ENCODE assay signal across 26 mouse cellular contexts in the genomic region with DNA sequence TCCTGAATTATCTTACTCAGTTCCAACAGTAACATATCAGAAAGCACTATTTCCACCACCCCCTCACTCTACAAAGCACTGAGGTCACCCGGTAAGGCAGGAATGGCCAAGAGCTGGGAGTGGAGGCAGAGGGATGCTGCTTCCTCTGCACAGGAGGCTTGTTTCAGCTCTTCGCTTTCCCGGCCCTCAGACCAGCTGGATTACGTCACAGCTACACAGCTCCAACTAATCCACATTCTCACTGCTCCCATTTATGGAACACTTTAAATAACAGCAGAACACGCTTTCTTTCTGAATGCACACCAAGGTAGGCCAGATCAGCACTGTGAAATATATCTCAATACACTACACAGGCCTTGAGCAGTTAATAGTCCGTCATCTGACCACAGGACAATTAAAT. TPM values are rescaled to one million over a fixed set of nuclear protein-coding genes. Genes with fewer than 3 reads are reported as not detected.
A peak's percentile ranks its signal among the peaks of the same experiment; 100 is the strongest.
DNase-seq lines count a peak whose midpoint lies in the region; ATAC-seq and TF ChIP-seq lines count a peak whose summit lies in the region.
"Had no signal": no experiment of that assay in that cellular context is flagged by ENCODE, and none has a peak within 500 bp of the region (broad histone marks: within the 10 kb centered on the region; RNA-seq: fewer than 3 reads in every experiment).

No protein-coding gene starts in this region.

- no peak overlapping the region for H3K4me3 ChIP-seq in kidney, postnatal 0 days (replicated peaks; ENCODE audit: low read depth, low read length)
- H3K4me3 ChIP-seq in lung, embryonic 14.5 days (ENCODE audit: low read depth, low read length): no peak overlapping the region
- H3K4me3 ChIP-seq in stomach, embryonic 14.5 days (ENCODE audit: low read depth, low read length): no peak overlapping the region
- H3K4me3 ChIP-seq in stomach, postnatal 0 days (ENCODE audit: low read depth, low read length): no peak overlapping the region
- H3K4me3 ChIP-seq: embryonic facial prominence, embryonic 12.5 days; embryonic facial prominence, embryonic 15.5 days; heart, adult 2 months; heart, embryonic 10.5 days; heart, embryonic 13.5 days had no signal

- no peak for DNase-seq in frontal cortex, postnatal 14 days (ENCODE audit: low spot score in 2 of 2)
- DNase-seq in kidney, postnatal 0 days (ENCODE audit: low spot score): peak; percentile 14
- no peak for DNase-seq in kidney, postnatal 14 days
- DNase-seq in lung, embryonic 14.5 days: peak; percentile 21
- DNase-seq in lung, postnatal 36 days: no peak
- no peak for DNase-seq in stomach, postnatal 0 days (ENCODE audit: low spot score)
- DNase-seq: adrenal gland, adult 8-10 months; adrenal gland, postnatal 25 days; cerebellum, adult 18-20 months; cerebellum, adult 9-10 months; cerebellum, postnatal 14 days; forebrain, postnatal 0 days; gastrocnemius, postnatal 10 days; gastrocnemius, postnatal 36 days; heart, adult 2 months; heart, postnatal 14 days; heart, postnatal 4 days had no signal

- 47% methylated on average over 6 of the region's 6 CpGs for WGBS in kidney, postnatal 0 days
- 69% methylated on average over 6 of the region's 6 CpGs for WGBS in lung, embryonic 14.5 days
- 48% methylated on average over 6 of the region's 6 CpGs for WGBS in stomach, embryonic 14.5 days
- WGBS in stomach, postnatal 0 days: 43% methylated on average over 6 of the region's 6 CpGs

- peak; percentile 72 for ATAC-seq in frontal cortex, adult (ENCODE audit: low TSS enrichment)
- ATAC-seq in kidney, postnatal 0 days (replicated peaks; ENCODE audit: low FRiP score, low read depth): no peak
- ATAC-seq in lung, embryonic 14.5 days (ENCODE audit: insufficient read depth): no peak
- peak; percentile 49; the same call in 1 of the 2 replicates for ATAC-seq in stomach, embryonic 14.5 days (ENCODE audit: insufficient number of reproducible peaks, insufficient read depth, low FRiP score, low read depth)
- ATAC-seq in stomach, postnatal 0 days (ENCODE audit: low FRiP score, low TSS enrichment): no peak
- ATAC-seq: activated CD4-positive, CD25-positive, alpha-beta regulatory T cell, adult 4 months; forebrain, embryonic 14.5 days; forebrain, postnatal 0 days had no signal

- H3K27me3 ChIP-seq in kidney, postnatal 0 days (ENCODE audit: insufficient read depth, low read length): no peaks in the 10 kb centered on the region
- no peaks in the 10 kb centered on the region for H3K27me3 ChIP-seq in lung, embryonic 14.5 days (ENCODE audit: insufficient read depth, low read length)
- H3K27me3 ChIP-seq in stomach, embryonic 14.5 days (ENCODE audit: control insufficient read depth, insufficient read depth, low read length): no peaks in the 10 kb centered on the region
- no peaks in the 10 kb centered on the region for H3K27me3 ChIP-seq in stomach, postnatal 0 days (ENCODE audit: control insufficient read depth, insufficient read depth, low read length)
- H3K27me3 ChIP-seq: embryonic facial prominence, embryonic 12.5 days; embryonic facial prominence, embryonic 15.5 days; heart, embryonic 13.5 days had no signal

- no peaks in the 10 kb centered on the region for H3K36me3 ChIP-seq in kidney, postnatal 0 days (ENCODE audit: insufficient read depth, low read length)
- no peaks in the 10 kb centered on the region for H3K36me3 ChIP-seq in lung, embryonic 14.5 days (ENCODE audit: insufficient read depth)
- no peaks in the 10 kb centered on the region for H3K36me3 ChIP-seq in stomach, embryonic 14.5 days (ENCODE audit: control insufficient read depth, insufficient read depth, low read length)
- H3K36me3 ChIP-seq in stomach, postnatal 0 days (ENCODE audit: control insufficient read depth, insufficient read depth, low read length): no peaks in the 10 kb centered on the region
- H3K36me3 ChIP-seq: embryonic facial prominence, embryonic 12.5 days; embryonic facial prominence, embryonic 15.5 days; heart, embryonic 10.5 days; heart, embryonic 13.5 days had no signal

- TF ChIP-seq CTCF in kidney, postnatal 0 days (IDR thresholded peaks at IDR 0.05; ENCODE audit: low read depth): no peak
- no peak for TF ChIP-seq CTCF in lung, embryonic 14.5 days (IDR thresholded peaks at IDR 0.05; ENCODE audit: low read depth)
- TF ChIP-seq CTCF in stomach, postnatal 0 days (IDR thresholded peaks at IDR 0.05; ENCODE audit: low read depth): no peak

- H3K4me1 ChIP-seq in kidney, postnatal 0 days (replicated peaks; ENCODE audit: insufficient read depth, low read length): no peaks in the 10 kb centered on the region
- no peaks in the 10 kb centered on the region for H3K4me1 ChIP-seq in lung, embryonic 14.5 days (ENCODE audit: insufficient read depth)
- no peaks in the 10 kb centered on the region for H3K4me1 ChIP-seq in stomach, embryonic 14.5 days (ENCODE audit: control insufficient read depth, insufficient read depth, low read length)
- H3K4me1 ChIP-seq in stomach, postnatal 0 days (replicated peaks; ENCODE audit: control insufficient read depth, insufficient read depth): no peaks in the 10 kb centered on the region
- H3K4me1 ChIP-seq: embryonic facial prominence, embryonic 12.5 days; embryonic facial prominence, embryonic 15.5 days; heart, embryonic 10.5 days; heart, embryonic 13.5 days had no signal

- no peak overlapping the region for H3K27ac ChIP-seq in kidney, postnatal 0 days
- H3K27ac ChIP-seq in lung, embryonic 14.5 days (ENCODE audit: low read depth): no peak overlapping the region
- no peak overlapping the region for H3K27ac ChIP-seq in stomach, embryonic 14.5 days (ENCODE audit: low read length)
- H3K27ac ChIP-seq in stomach, postnatal 0 days (replicated peaks): no peak overlapping the region
- H3K27ac ChIP-seq: embryonic facial prominence, embryonic 12.5 days; embryonic facial prominence, embryonic 15.5 days; heart, adult 2 months; heart, embryonic 10.5 days; heart, embryonic 13.5 days; hindbrain, embryonic 14.5 days had no signal

- no peaks in the 10 kb centered on the region for H3K9me3 ChIP-seq in kidney, postnatal 0 days (replicated peaks; ENCODE audit: low read length)
- H3K9me3 ChIP-seq in lung, embryonic 14.5 days (ENCODE audit: low read depth, low read length): no peaks in the 10 kb centered on the region
- no peaks in the 10 kb centered on the region for H3K9me3 ChIP-seq in stomach, embryonic 14.5 days (ENCODE audit: control insufficient read depth, low read depth, low read length)
- no peaks in the 10 kb centered on the region for H3K9me3 ChIP-seq in stomach, postnatal 0 days (ENCODE audit: control insufficient read depth, low read length)
- H3K9me3 ChIP-seq: embryonic facial prominence, embryonic 12.5 days; embryonic facial prominence, embryonic 15.5 days; heart, embryonic 10.5 days; heart, embryonic 13.5 days had no signal

- no peak overlapping the region for H3K9ac ChIP-seq in kidney, postnatal 0 days (ENCODE audit: low read depth, low read length)
- no peak overlapping the region for H3K9ac ChIP-seq in lung, embryonic 14.5 days
- H3K9ac ChIP-seq in stomach, embryonic 14.5 days (replicated peaks; ENCODE audit: low read depth, low read length): no peak overlapping the region
- no peak overlapping the region for H3K9ac ChIP-seq in stomach, postnatal 0 days (ENCODE audit: low read length)
- H3K9ac ChIP-seq: embryonic facial prominence, embryonic 12.5 days; embryonic facial prominence, embryonic 15.5 days; forebrain, postnatal 0 days; heart, embryonic 13.5 days; hindbrain, embryonic 14.5 days had no signal

- no peak for TF ChIP-seq EP300 in stomach, postnatal 0 days (optimal IDR thresholded peaks at IDR 0.05)

- no peak overlapping the region for H3K4me2 ChIP-seq in kidney, postnatal 0 days (ENCODE audit: low read length)
- H3K4me2 ChIP-seq in lung, embryonic 14.5 days: no peak overlapping the region
- no peak overlapping the region for H3K4me2 ChIP-seq in stomach, embryonic 14.5 days (replicated peaks; ENCODE audit: low read depth, low read length)
- H3K4me2 ChIP-seq in stomach, postnatal 0 days (replicated peaks; ENCODE audit: low read depth): no peak overlapping the region
- H3K4me2 ChIP-seq: embryonic facial prominence, embryonic 12.5 days; embryonic facial prominence, embryonic 15.5 days; heart, embryonic 13.5 days; hindbrain, embryonic 14.5 days had no signal

RNA-seq across cellular contexts. Expression of a gene that starts 23.2 kb away (rescaled TPM):
- polyA plus RNA-seq in kidney, postnatal 0 days (2015; fragmentation: Nextera tagmentation; extraction: Ambion mirVana): 0.42 TPM in 2 replicates
- polyA plus RNA-seq in lung, embryonic 14.5 days (2014; fragmentation: Nextera tagmentation; extraction: Ambion mirVana): 0.25 and 0.38 TPM in 2 replicates
- polyA plus RNA-seq in stomach, embryonic 14.5 days (2014; fragmentation: Nextera tagmentation; extraction: Ambion mirVana): 2.6 TPM in 2 replicates
- 0.56 and 0.79 TPM in 2 replicates for polyA plus RNA-seq in stomach, postnatal 0 days (2015; fragmentation: Nextera tagmentation; extraction: Ambion mirVana)

RNA-seq across cellular contexts. Expression of a gene that starts 55.7 kb away (rescaled TPM):
- polyA plus RNA-seq in kidney, postnatal 0 days (2015; fragmentation: Nextera tagmentation; extraction: Ambion mirVana): 0.47 and 0.50 TPM in 2 replicates
- 0.47 and 0.53 TPM in 2 replicates for polyA plus RNA-seq in lung, embryonic 14.5 days (2014; fragmentation: Nextera tagmentation; extraction: Ambion mirVana)
- polyA plus RNA-seq in stomach, embryonic 14.5 days (2014; fragmentation: Nextera tagmentation; extraction: Ambion mirVana): 3.2 and 5.1 TPM in 2 replicates
- 0.80 and 1.0 TPM in 2 replicates for polyA plus RNA-seq in stomach, postnatal 0 days (2015; fragmentation: Nextera tagmentation; extraction: Ambion mirVana)

Comparison
In these comparisons a context has a peak if more than half of its experiments do, and no peak if none do; other contexts are left out.
1. ATAC-seq: peak in frontal cortex, adult (single experiment) and stomach, embryonic 14.5 days (single experiment); none in kidney, postnatal 0 days (single experiment), lung, embryonic 14.5 days (single experiment) and stomach, postnatal 0 days (single experiment).
2. DNase-seq: peak in kidney, postnatal 0 days (single experiment) and lung, embryonic 14.5 days (single experiment); none in frontal cortex, postnatal 14 days (0 of 2), kidney, postnatal 14 days (single experiment), lung, postnatal 36 days (single experiment) and stomach, postnatal 0 days (single experiment).